Mouse (Mus musculus): Measurements from ENCODE around the gene Gm28048.

The Gm28048 gene

GRCm38 (mm10) chr11:22891876-22892275 lies 90.0 kb downstream of the Gm28048 start:
- no peak for DNase-seq (ENCODE audit: low spot score in 2 of 2)

- DNase-seq (ENCODE audit: low spot score in 2 of 2) = no peak
Observed at GRCm38 (mm10) chr11:22891242-22891641, 90.6 kb downstream of the Gm28048 start.

- DNase-seq (ENCODE audit: low spot score in 2 of 2) = no peak
Observed at GRCm38 (mm10) chr11:22889224-22889623, 92.7 kb downstream of the Gm28048 start.

GRCm38 (mm10) chr11:22886991-22887390 lies 94.9 kb downstream of the Gm28048 start:
- DNase-seq (ENCODE audit: low spot score in 2 of 2) = no peak

GRCm38 (mm10) chr11:22885350-22885749 lies 96.5 kb downstream of the Gm28048 start:
- DNase-seq (ENCODE audit: low spot score in 2 of 2) = no peak

GRCm38 (mm10) chr11:22883676-22884075 lies 98.2 kb downstream of the Gm28048 start:
- no peak for DNase-seq (ENCODE audit: low spot score in 2 of 2)

GRCm38 (mm10) chr11:22882926-22883325 lies 99.0 kb downstream of the Gm28048 start:
- no peak for DNase-seq (ENCODE audit: low spot score in 2 of 2)

GRCm38 (mm10) chr11:22880383-22881172 lies 101.3 kb downstream of the Gm28048 start:
- DNase-seq (ENCODE audit: low spot score in 2 of 2) = no peak

GRCm38 (mm10) chr11:22879645-22880044 lies 102.2 kb downstream of the Gm28048 start:
- no peak for DNase-seq (ENCODE audit: low spot score in 2 of 2)

- no peak for DNase-seq (ENCODE audit: low spot score in 2 of 2)
Observed at GRCm38 (mm10) chr11:22876680-22877330, 105.1 kb downstream of the Gm28048 start.

- no peak for DNase-seq (ENCODE audit: low spot score in 2 of 2)
Observed at GRCm38 (mm10) chr11:22875279-22875678, 106.6 kb downstream of the Gm28048 start.

GRCm38 (mm10) chr11:22874747-22875146 lies 107.1 kb downstream of the Gm28048 start:
- no peak for DNase-seq (ENCODE audit: low spot score in 2 of 2)

- no peak for DNase-seq (ENCODE audit: low spot score in 2 of 2)
Observed at GRCm38 (mm10) chr11:22873383-22873782, 108.5 kb downstream of the Gm28048 start.

GRCm38 (mm10) chr11:22872307-22872680 lies 109.6 kb downstream of the Gm28048 start:
- DNase-seq (ENCODE audit: low spot score in 2 of 2) = no peak

GRCm38 (mm10) chr11:22871628-22872306 lies 110.1 kb downstream of the Gm28048 start:
- DNase-seq (ENCODE audit: low spot score in 2 of 2) = no peak

- no peak for DNase-seq (ENCODE audit: low spot score in 2 of 2)
Observed at GRCm38 (mm10) chr11:22868582-22868981, 113.3 kb downstream of the Gm28048 start.

GRCm38 (mm10) chr11:22867691-22868090 lies 114.2 kb downstream of the Gm28048 start:
- DNase-seq (ENCODE audit: low spot score in 2 of 2) = no peak

- DNase-seq (ENCODE audit: low spot score in 2 of 2) = no peak
Observed at GRCm38 (mm10) chr11:22865635-22866246, 116.1 kb downstream of the Gm28048 start.

GRCm38 (mm10) chr11:22864305-22865060 lies 117.4 kb downstream of the Gm28048 start:
- no peak for DNase-seq (ENCODE audit: low spot score in 2 of 2)

GRCm38 (mm10) chr11:22863581-22863980 lies 118.3 kb downstream of the Gm28048 start:
- DNase-seq (ENCODE audit: low spot score in 2 of 2) = no peak

- no peak for DNase-seq (ENCODE audit: low spot score in 2 of 2)
Observed at GRCm38 (mm10) chr11:22861315-22861714, 120.6 kb downstream of the Gm28048 start.

Measured in spleen, postnatal 4 days (tissue).